Mouse (Mus musculus) kidney, postnatal 14 days (tissue): ENCODE results near the gene Fndc1.
A peak's percentile ranks its signal among the peaks of the same experiment; 100 is the strongest.

Experiments
- DNase-seq: peaks from one replicate; pipeline ENCODE4 v3.0.0; 2022; ENCODE audit warnings: mixed read lengths

Gene Fndc1

GRCm38 (mm10) chr17:7816602-7817001, 10.5 kb downstream of the Fndc1 start:
- no peak for DNase-seq

GRCm38 (mm10) chr17:7814433-7814832, 12.7 kb downstream of the Fndc1 start:
- no peak for DNase-seq

GRCm38 (mm10) chr17:7808043-7808442, 19.1 kb downstream of the Fndc1 start:
- no peak for DNase-seq

GRCm38 (mm10) chr17:7805105-7805504, 22.0 kb downstream of the Fndc1 start:
- no peak for DNase-seq

GRCm38 (mm10) chr17:7802483-7802882, 24.6 kb downstream of the Fndc1 start:
- DNase-seq = no peak

GRCm38 (mm10) chr17:7799894-7800293, 27.2 kb downstream of the Fndc1 start:
- no peak for DNase-seq

- DNase-seq = no peak
These were observed 31.5 kb downstream of the Fndc1 start for GRCm38 (mm10) chr17:7795584-7795983.

GRCm38 (mm10) chr17:7795168-7795567, 31.9 kb downstream of the Fndc1 start:
- no peak for DNase-seq

- DNase-seq = no peak
These were observed 33.0 kb downstream of the Fndc1 start for GRCm38 (mm10) chr17:7794093-7794492.

GRCm38 (mm10) chr17:7790512-7790911, 36.6 kb downstream of the Fndc1 start:
- DNase-seq = no peak

GRCm38 (mm10) chr17:7774101-7774500, 53.0 kb downstream of the Fndc1 start:
- DNase-seq = no peak

- no peak for DNase-seq
These were observed 67.3 kb downstream of the Fndc1 start for GRCm38 (mm10) chr17:7759786-7760185.

- no peak for DNase-seq
These were observed 72.1 kb downstream of the Fndc1 start for GRCm38 (mm10) chr17:7755001-7755400.

GRCm38 (mm10) chr17:7753383-7753782, 73.7 kb downstream of the Fndc1 start:
- DNase-seq = no peak

- DNase-seq = no peak
These were observed 77.9 kb downstream of the Fndc1 start for GRCm38 (mm10) chr17:7749051-7749815.

GRCm38 (mm10) chr17:7746841-7747240, 80.3 kb downstream of the Fndc1 start:
- DNase-seq = no peak

GRCm38 (mm10) chr17:7744976-7745375, 82.1 kb downstream of the Fndc1 start:
- DNase-seq = no peak

GRCm38 (mm10) chr17:7740988-7741387, 86.1 kb downstream of the Fndc1 start:
- peak; percentile 64 for DNase-seq

- DNase-seq = no peak
These were observed 104.1 kb downstream of the Fndc1 start for GRCm38 (mm10) chr17:7722991-7723390.

- no peak for DNase-seq
These were observed 108.2 kb downstream of the Fndc1 start for GRCm38 (mm10) chr17:7718886-7719285.

GRCm38 (mm10) chr17:7717945-7718344, 109.2 kb downstream of the Fndc1 start:
- no peak for DNase-seq

- no peak for DNase-seq
These were observed 114.1 kb downstream of the Fndc1 start for GRCm38 (mm10) chr17:7713020-7713419.

GRCm38 (mm10) chr17:7707073-7707472, 120.0 kb downstream of the Fndc1 start:
- no peak for DNase-seq

- no peak for DNase-seq
These were observed 136.8 kb downstream of the Fndc1 start for GRCm38 (mm10) chr17:7690271-7690670.
